Mouse (Mus musculus): ENCODE results near the gene Ssbp4. TPM values are rescaled to one million over a fixed set of nuclear protein-coding genes. Genes with fewer than 3 reads are reported as not detected.

Gene Ssbp4
- polyA plus RNA-seq, 1 experiment from 2014 or later, result 100 TPM

GRCm38 (mm10) chr8:70615281-70615680 is 6.6 kb upstream of the Ssbp4 start:
- Histone ChIP-seq H3K9me3 (no peaks in the 10 kb centered on the region), H3K4me2 (no peak overlapping the region), H3K4me3 (no peak overlapping the region), H3K4me1 (peaks cover 24% of the 10 kb centered on the region), H3K9ac (no peak overlapping the region), H3K36me3 (no peaks in the 10 kb centered on the region), H3K27ac (no peak overlapping the region), H3K27me3 (peaks cover 5% of the 10 kb centered on the region)
- 88% methylated on average over 8 of the region's 8 CpGs for WGBS
- no peak for ATAC-seq (ENCODE audit: insufficient number of reproducible peaks, insufficient read depth, low FRiP score, low TSS enrichment, low read depth)

GRCm38 (mm10) chr8:70614469-70614868 is 5.8 kb upstream of the Ssbp4 start:
- Histone ChIP-seq H3K36me3 (no peaks in the 10 kb centered on the region), H3K9me3 (no peaks in the 10 kb centered on the region), H3K27ac (no peak overlapping the region), H3K4me3 (no peak overlapping the region), H3K27me3 (0 out of 2 replicates have a peak, but pooled peaks cover 3% of the 10 kb centered on the region), H3K9ac (0 out of 2 replicates have a peak overlapping the region, but pooled peaks have one; percentile 1), H3K4me2 (no peak overlapping the region), H3K4me1 (peaks cover 30% of the 10 kb centered on the region)
- WGBS, result 79% methylated on average over 5 of the region's 5 CpGs
- ATAC-seq (ENCODE audit: insufficient number of reproducible peaks, insufficient read depth, low FRiP score, low TSS enrichment, low read depth), result no peak

- 15% methylated on average over 1 of the region's 1 CpGs for WGBS
- Histone ChIP-seq H3K36me3 (no peaks in the 10 kb centered on the region), H3K27ac (no peak overlapping the region), H3K9me3 (no peaks in the 10 kb centered on the region), H3K4me2 (no peak overlapping the region), H3K27me3 (0 out of 2 replicates have a peak, but pooled peaks cover 3% of the 10 kb centered on the region), H3K4me1 (peaks cover 37% of the 10 kb centered on the region), H3K9ac (no peak overlapping the region), H3K4me3 (no peak overlapping the region)
- ATAC-seq (ENCODE audit: insufficient number of reproducible peaks, insufficient read depth, low FRiP score, low TSS enrichment, low read depth), result no peak
These were observed 5.1 kb upstream of the Ssbp4 start for GRCm38 (mm10) chr8:70613763-70614162.

- peaks cover 45% of the 10 kb centered on the region for H3K4me1 ChIP-seq
- no peaks in the 10 kb centered on the region for H3K36me3 ChIP-seq
- H3K4me3 ChIP-seq, result peak overlapping the region; percentile 79
- peak overlapping the region; percentile 93 for H3K4me2 ChIP-seq
- H3K27me3 ChIP-seq, result 0 out of 2 replicates have a peak, but pooled peaks cover 3% of the 10 kb centered on the region
- H3K27ac ChIP-seq, result peak overlapping the region; percentile 97
- H3K9me3 ChIP-seq, result no peaks in the 10 kb centered on the region
- peak overlapping the region; percentile 72 for H3K9ac ChIP-seq
- no peak for ATAC-seq (ENCODE audit: insufficient number of reproducible peaks, insufficient read depth, low FRiP score, low TSS enrichment, low read depth)
- 1% methylated on average over 6 of the region's 6 CpGs for WGBS
These were observed 3.2 kb upstream of the Ssbp4 start for GRCm38 (mm10) chr8:70611849-70612248.

DNA sequence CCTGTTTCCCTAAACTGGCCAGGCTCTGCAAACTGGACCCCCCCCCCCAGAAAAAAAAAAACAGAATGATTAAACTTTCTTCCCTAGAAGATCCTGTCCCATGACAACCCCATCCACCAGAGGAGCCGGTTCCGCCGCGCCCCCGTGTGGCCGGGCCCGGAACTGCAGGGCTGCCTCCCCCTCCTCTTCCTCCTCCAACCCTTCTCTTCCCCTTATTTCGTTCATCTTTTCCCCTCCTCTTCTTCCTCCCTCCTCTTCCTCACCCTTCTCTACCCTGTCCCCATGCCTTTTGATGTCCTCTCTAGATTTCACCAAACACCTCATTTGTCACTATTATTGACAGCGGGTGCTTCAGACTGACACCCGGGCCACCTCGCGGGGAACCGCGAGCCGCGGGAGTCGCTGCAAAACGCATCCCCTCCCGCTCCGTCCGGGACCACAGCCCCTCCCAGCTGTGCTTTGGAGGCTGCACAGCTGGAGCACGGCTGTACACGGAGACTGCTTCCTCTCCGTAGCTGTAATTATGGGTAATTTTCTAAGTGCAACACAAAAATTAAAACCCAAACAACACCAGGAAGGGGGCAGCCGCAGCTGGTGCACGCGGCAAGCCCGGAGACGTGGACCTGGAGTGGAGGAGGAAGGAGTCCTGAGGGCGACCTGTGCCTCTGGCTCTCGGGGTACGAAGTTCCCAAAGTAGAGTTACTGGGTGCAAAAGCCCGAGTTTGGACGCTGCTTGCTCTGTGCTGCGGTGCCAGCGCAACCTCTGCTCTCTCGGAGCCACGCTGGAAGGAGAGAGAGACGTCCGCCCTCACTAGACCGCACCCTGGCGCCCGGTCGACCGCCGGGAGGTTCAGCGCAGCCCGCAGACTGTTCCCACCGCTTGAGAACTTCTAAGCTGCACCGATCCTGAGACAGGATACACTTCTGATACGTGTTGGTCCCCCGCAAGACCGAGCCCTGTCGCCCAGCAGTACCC is 2.4 kb upstream of the Ssbp4 start:
- WGBS, result under 1% methylated on average over 54 of the region's 54 CpGs
- peak overlapping the region; percentile 75 for H3K9ac ChIP-seq
- H3K4me3 ChIP-seq, result peak overlapping the region; percentile 79
- H3K27me3 ChIP-seq, result 0 out of 2 replicates have a peak, but pooled peaks cover 3% of the 10 kb centered on the region
- H3K27ac ChIP-seq, result peak overlapping the region; percentile 97
- peak overlapping the region; percentile 93 for H3K4me2 ChIP-seq
- H3K9me3 ChIP-seq, result no peaks in the 10 kb centered on the region
- H3K36me3 ChIP-seq, result no peaks in the 10 kb centered on the region
- peaks cover 53% of the 10 kb centered on the region for H3K4me1 ChIP-seq
- ATAC-seq (ENCODE audit: insufficient number of reproducible peaks, insufficient read depth, low FRiP score, low TSS enrichment, low read depth), result no peak

DNA sequence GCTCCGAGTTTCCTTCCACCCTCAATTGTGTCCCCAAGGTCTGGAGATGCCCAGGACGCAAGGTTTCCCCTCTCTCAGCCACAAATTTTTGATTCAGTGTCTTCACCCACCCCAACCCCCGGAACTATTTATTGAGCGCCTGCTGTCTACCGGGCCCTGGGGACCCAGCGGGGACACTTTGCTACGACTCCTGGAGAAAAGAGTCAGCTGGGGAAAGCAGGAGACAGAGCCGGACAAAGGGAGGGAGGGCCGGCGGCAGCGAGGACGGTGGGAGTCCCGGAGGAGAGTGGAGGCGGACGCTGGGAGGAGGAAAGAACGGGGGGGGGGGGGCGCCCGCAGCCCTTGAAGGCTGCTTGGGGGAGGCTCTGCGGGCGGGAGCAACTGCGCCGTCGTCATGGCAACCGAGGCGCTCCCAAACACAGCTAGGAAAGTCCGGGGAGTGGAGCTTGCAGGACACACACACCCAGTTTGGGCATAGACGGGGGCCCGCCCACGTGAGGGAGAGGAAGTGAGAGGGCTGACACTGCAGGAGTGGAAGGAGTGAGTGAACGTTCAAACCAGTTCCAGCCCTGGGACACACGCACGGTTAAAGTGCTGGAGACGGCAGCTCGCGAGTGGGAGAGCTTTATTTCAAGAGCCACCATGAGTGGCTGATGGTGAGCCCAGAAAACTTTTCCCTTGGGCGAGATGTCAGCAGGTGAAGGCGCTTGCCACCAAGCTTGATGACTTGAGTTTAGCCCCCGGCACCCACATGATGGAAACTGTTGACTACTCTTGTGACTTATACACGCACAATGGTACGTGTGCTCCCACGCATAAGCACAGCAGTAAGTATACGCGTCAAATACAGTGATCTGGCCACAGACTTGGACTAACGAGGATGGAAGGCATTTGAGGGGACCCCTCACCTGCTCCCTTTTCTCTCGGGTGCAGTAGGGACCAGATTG is 1.4 kb upstream of the Ssbp4 start:
- H3K9ac ChIP-seq, result peak overlapping the region; percentile 75
- peak overlapping the region; percentile 93 for H3K4me2 ChIP-seq
- H3K4me3 ChIP-seq, result peak overlapping the region; percentile 79
- H3K27ac ChIP-seq, result peak overlapping the region; percentile 97
- ATAC-seq (ENCODE audit: insufficient number of reproducible peaks, insufficient read depth, low FRiP score, low TSS enrichment, low read depth), result peak; percentile 71
- under 1% methylated on average over 44 of the region's 45 CpGs for WGBS
- H3K4me1 ChIP-seq, result peaks cover 55% of the 10 kb centered on the region
- no peaks in the 10 kb centered on the region for H3K36me3 ChIP-seq
- H3K27me3 ChIP-seq, result 0 out of 2 replicates have a peak, but pooled peaks cover 3% of the 10 kb centered on the region
- no peaks in the 10 kb centered on the region for H3K9me3 ChIP-seq

DNA sequence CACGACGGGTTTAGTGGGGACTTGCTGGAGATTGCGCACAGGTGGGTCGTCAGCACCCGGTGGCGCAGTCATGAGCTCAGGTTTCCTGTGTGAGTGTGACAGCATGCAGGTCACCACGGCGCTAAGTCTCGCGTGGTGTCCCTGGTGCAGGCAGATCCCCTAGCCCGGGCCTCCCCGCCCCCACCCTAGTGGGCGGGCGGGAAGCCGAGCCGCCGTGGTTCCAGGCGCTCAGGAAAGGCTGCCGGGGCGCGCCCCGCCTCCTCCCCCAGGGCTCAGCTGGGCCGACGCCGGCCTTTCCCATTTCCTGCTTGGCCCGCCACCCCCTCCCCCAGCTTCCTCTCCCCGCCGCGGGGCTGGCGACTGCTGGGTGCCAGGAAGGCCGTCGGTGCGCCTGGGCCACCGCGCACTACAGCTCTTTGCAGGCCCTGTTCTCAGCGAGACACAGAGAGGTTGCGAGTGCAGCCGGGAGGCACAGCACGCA is 736 bp upstream of the Ssbp4 start:
- Histone ChIP-seq H3K27me3 (0 out of 2 replicates have a peak, but pooled peaks cover 3% of the 10 kb centered on the region), H3K4me2 (peak overlapping the region; percentile 93), H3K4me1 (peaks cover 55% of the 10 kb centered on the region), H3K9me3 (no peaks in the 10 kb centered on the region), H3K9ac (peak overlapping the region; percentile 75), H3K27ac (peak overlapping the region; percentile 97), H3K36me3 (0 out of 2 replicates have a peak, but pooled peaks cover 4% of the 10 kb centered on the region), H3K4me3 (peak overlapping the region; percentile 79)
- ATAC-seq (ENCODE audit: insufficient number of reproducible peaks, insufficient read depth, low FRiP score, low TSS enrichment, low read depth), result peak; percentile 50
- 1% methylated on average over 39 of the region's 39 CpGs for WGBS

DNA sequence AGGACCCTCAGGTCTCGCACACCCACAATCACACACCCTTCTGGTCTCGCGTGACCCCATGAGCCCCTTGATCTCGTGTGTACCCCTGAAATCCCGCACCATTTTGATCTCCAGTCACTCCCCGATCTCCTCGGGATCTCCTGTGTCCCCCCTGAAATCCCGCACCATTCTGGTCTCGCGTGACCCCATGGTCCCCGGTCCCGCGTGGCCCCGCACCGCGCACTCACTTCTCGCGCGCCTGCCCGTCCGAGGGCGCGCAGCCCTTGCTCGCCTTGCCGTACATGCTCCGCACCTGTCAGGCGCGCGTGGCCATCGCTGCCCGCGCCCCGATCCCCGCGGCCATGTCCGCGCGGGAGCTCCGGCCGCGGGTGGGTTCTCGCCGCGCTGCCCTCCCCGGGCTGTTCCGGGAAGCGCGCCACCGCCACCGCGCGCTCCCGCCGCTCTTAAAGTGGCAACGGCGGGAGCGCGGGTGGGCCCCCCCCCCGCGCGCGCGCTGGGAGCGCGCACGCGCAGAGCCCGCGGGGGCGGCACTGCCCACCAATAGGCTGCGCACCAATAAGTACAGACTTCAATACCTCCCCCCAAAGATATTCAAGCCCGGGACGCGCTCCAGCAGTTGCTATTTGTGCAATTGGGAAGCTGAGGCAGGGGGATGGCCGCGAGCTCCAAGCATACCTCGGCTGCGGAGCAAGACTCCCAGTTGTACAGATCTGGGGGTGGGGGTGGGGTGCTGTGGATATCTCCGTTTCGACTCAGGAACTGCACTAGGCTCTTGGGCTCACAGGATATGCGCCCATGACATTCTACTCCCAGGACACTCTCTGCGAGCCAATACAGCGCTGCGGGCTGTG is 549 bp downstream of the Ssbp4 start:
- Histone ChIP-seq H3K4me1 (peaks cover 55% of the 10 kb centered on the region), H3K9ac (peak overlapping the region; percentile 90), H3K27ac (peak overlapping the region; percentile 97), H3K9me3 (no peaks in the 10 kb centered on the region), H3K36me3 (peaks cover 4% of the 10 kb centered on the region; the same call in 1 of the 2 replicates), H3K4me2 (peak overlapping the region; percentile 93), H3K27me3 (0 out of 2 replicates have a peak, but pooled peaks cover 3% of the 10 kb centered on the region), H3K4me3 (peak overlapping the region; percentile 79)
- WGBS, result under 1% methylated on average over 84 of the region's 84 CpGs
- no peak for ATAC-seq (ENCODE audit: insufficient number of reproducible peaks, insufficient read depth, low FRiP score, low TSS enrichment, low read depth)

GRCm38 (mm10) chr8:70607603-70607897 is 1.1 kb downstream of the Ssbp4 start:
- Histone ChIP-seq H3K4me3 (peak overlapping the region; percentile 79), H3K36me3 (peaks cover 10% of the 10 kb centered on the region), H3K9ac (peak overlapping the region; percentile 90), H3K4me1 (peaks cover 55% of the 10 kb centered on the region), H3K9me3 (no peaks in the 10 kb centered on the region), H3K4me2 (peak overlapping the region; percentile 93), H3K27me3 (0 out of 2 replicates have a peak, but pooled peaks cover 3% of the 10 kb centered on the region), H3K27ac (peak overlapping the region; percentile 97)
- WGBS, result 23% methylated on average over 6 of the region's 6 CpGs
- ATAC-seq (ENCODE audit: insufficient number of reproducible peaks, insufficient read depth, low FRiP score, low TSS enrichment, low read depth), result no peak

- peak overlapping the region; percentile 79 for H3K4me3 ChIP-seq
- no peaks in the 10 kb centered on the region for H3K9me3 ChIP-seq
- 57% methylated on average over 18 of the region's 18 CpGs for WGBS
- H3K9ac ChIP-seq, result peak overlapping the region; percentile 90
- H3K27me3 ChIP-seq, result 0 out of 2 replicates have a peak, but pooled peaks cover 3% of the 10 kb centered on the region
- peaks cover 15% of the 10 kb centered on the region for H3K36me3 ChIP-seq
- H3K4me2 ChIP-seq, result peak overlapping the region; percentile 93
- H3K27ac ChIP-seq, result no peak overlapping the region
- no peak for ATAC-seq (ENCODE audit: insufficient number of reproducible peaks, insufficient read depth, low FRiP score, low TSS enrichment, low read depth)
- peaks cover 54% of the 10 kb centered on the region for H3K4me1 ChIP-seq
These were observed 1.7 kb downstream of the Ssbp4 start for GRCm38 (mm10) chr8:70606780-70607602.
